Mouse (Mus musculus) megakaryocyte, embryonic 14.5 days (primary cell): ENCODE data around the gene Slc9a1.

Source experiments
- FLI1 ChIP-seq: IDR thresholded peaks from 2 replicates; pipeline ENCODE4 v1.6.1; 2012; ENCODE audit warnings: low read length, inconsistent platforms, mixed read lengths
- GATA1 ChIP-seq: IDR thresholded peaks from 3 replicates; pipeline ENCODE4 v1.6.1; 2012; ENCODE audit warnings: mixed read lengths, low read length, inconsistent platforms, borderline replicate concordance

DNA sequence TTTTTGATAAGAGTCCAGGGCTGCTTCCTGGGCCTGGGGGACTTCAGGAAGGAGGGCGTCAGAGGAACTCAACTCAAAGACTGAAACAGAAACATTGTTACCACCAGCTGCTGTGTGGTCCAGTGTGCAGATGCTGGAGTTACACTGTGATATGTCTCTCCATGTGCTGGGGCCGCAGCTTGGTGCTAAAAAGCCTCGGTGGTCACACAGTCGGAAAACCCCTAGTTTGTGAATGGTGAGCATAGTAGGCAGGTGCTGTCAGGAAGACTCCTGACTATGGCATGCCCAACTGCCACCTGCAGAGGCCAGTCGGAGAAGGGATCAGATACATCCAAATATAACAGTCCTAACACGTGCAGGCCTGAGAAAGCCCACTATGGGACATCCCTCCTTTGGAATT is 54.2 kb downstream of the Slc9a1 start:
- TF ChIP-seq GATA1 (no peak), FLI1 (no peak)
